Mouse (Mus musculus): ENCODE results near the gene Slc16a2. TPM values are rescaled to one million over a fixed set of nuclear protein-coding genes. Genes with fewer than 3 reads are reported as not detected.

Gene Slc16a2
- total RNA-seq (2021), result 1 to 10 TPM; 8.6 to 9.2 TPM

- DNase-seq (ENCODE audit: low spot score), result peak; percentile 43
- intact Hi-C loops (cut with DNase I), result loop anchor here (5.0 kb wide), 1 partner anchor 125 kb away; no protein-coding TSS in a partner anchor
Measured at GRCm38 (mm10) chrX:103821832-103822196, at the start of gene Slc16a2. Gene Slc16a2 (minus strand): TSS chrX:103821983.

- intact Hi-C loops (cut with DNase I), result no loop called here
- no peak for DNase-seq (ENCODE audit: low spot score)
Measured at GRCm38 (mm10) chrX:103863502-103863901, 41.7 kb upstream of the Slc16a2 start.

- no peak for DNase-seq (ENCODE audit: low spot score)
- intact Hi-C loops (cut with DNase I), result no loop called here
Measured at GRCm38 (mm10) chrX:103862877-103863276, 41.1 kb upstream of the Slc16a2 start.

GRCm38 (mm10) chrX:103845266-103845665, 23.5 kb upstream of the Slc16a2 start:
- DNase-seq (ENCODE audit: low spot score), result no peak
- intact Hi-C loops (cut with DNase I), result loop anchor here (1.0 to 10.0 kb wide), 3 partner anchors 148 to 363 kb away; no protein-coding TSS in a partner anchor

- DNase-seq (ENCODE audit: low spot score), result no peak
- intact Hi-C loops (cut with DNase I), result no loop called here
Measured at GRCm38 (mm10) chrX:103828836-103829235, 7.1 kb upstream of the Slc16a2 start.

- DNase-seq (ENCODE audit: low spot score), result peak; percentile 30
- intact Hi-C loops (cut with DNase I), result loop anchor here (5.0 kb wide), 1 partner anchor 125 kb away; no protein-coding TSS in a partner anchor
Measured at GRCm38 (mm10) chrX:103822271-103822811, 558 bp upstream of the Slc16a2 start.

GRCm38 (mm10) chrX:103821195-103821831, 470 bp downstream of the Slc16a2 start:
- intact Hi-C loops (cut with DNase I), result loop anchor here (5.0 kb wide), 1 partner anchor 124 kb away; no protein-coding TSS in a partner anchor
- DNase-seq (ENCODE audit: low spot score), result no peak

- intact Hi-C loops (cut with DNase I), result loop anchor here (5.0 kb wide), 1 partner anchor 123 kb away; no protein-coding TSS in a partner anchor
- no peak for DNase-seq (ENCODE audit: low spot score)
Measured at GRCm38 (mm10) chrX:103820307-103821194, 1.2 kb downstream of the Slc16a2 start.

GRCm38 (mm10) chrX:103819253-103819652, 2.5 kb downstream of the Slc16a2 start:
- intact Hi-C loops (cut with DNase I), result loop anchor here (5.0 kb wide), 1 partner anchor 47 kb away; no protein-coding TSS in a partner anchor
- DNase-seq (ENCODE audit: low spot score), result no peak

- no peak for DNase-seq (ENCODE audit: low spot score)
- intact Hi-C loops (cut with DNase I), result no loop called here
Measured at GRCm38 (mm10) chrX:103812690-103813089, 9.1 kb downstream of the Slc16a2 start.

- no peak for DNase-seq (ENCODE audit: low spot score)
- intact Hi-C loops (cut with DNase I), result no loop called here
Measured at GRCm38 (mm10) chrX:103810483-103810882, 11.3 kb downstream of the Slc16a2 start.

GRCm38 (mm10) chrX:103806373-103806772, 15.4 kb downstream of the Slc16a2 start:
- intact Hi-C loops (cut with DNase I), result no loop called here
- no peak for DNase-seq (ENCODE audit: low spot score)

GRCm38 (mm10) chrX:103796961-103797360, 24.8 kb downstream of the Slc16a2 start:
- DNase-seq (ENCODE audit: low spot score), result no peak
- intact Hi-C loops (cut with DNase I), result no loop called here

- DNase-seq (ENCODE audit: low spot score), result no peak
- intact Hi-C loops (cut with DNase I), result no loop called here
Measured at GRCm38 (mm10) chrX:103795506-103795905, 26.3 kb downstream of the Slc16a2 start.

- intact Hi-C loops (cut with DNase I), result no loop called here
- DNase-seq (ENCODE audit: low spot score), result no peak
Measured at GRCm38 (mm10) chrX:103791329-103791728, 30.5 kb downstream of the Slc16a2 start.

- intact Hi-C loops (cut with DNase I), result no loop called here
- peak; percentile 12 for DNase-seq (ENCODE audit: low spot score)
Measured at GRCm38 (mm10) chrX:103785681-103786080, 36.1 kb downstream of the Slc16a2 start.

GRCm38 (mm10) chrX:103776412-103776811, 45.4 kb downstream of the Slc16a2 start:
- intact Hi-C loops (cut with DNase I), result no loop called here
- DNase-seq (ENCODE audit: low spot score), result no peak

GRCm38 (mm10) chrX:103746197-103746596, 75.6 kb downstream of the Slc16a2 start:
- intact Hi-C loops (cut with DNase I), result loop anchor here (5.0 kb wide), 1 partner anchor 39 kb away; no protein-coding TSS in a partner anchor
- no peak for DNase-seq (ENCODE audit: low spot score)

- intact Hi-C loops (cut with DNase I), result loop anchor here (5.0 kb wide), 1 partner anchor 37 kb away; no protein-coding TSS in a partner anchor
- DNase-seq (ENCODE audit: low spot score), result no peak
Measured at GRCm38 (mm10) chrX:103744171-103745039, 77.4 kb downstream of the Slc16a2 start.

GRCm38 (mm10) chrX:103742057-103742315, 79.8 kb downstream of the Slc16a2 start:
- DNase-seq (ENCODE audit: low spot score), result no peak
- intact Hi-C loops (cut with DNase I), result no loop called here
